Mouse (Mus musculus) C2C12 (cell line): ENCODE results near the gene Ncf4. TPM values are rescaled to one million over a fixed set of nuclear protein-coding genes. Genes with fewer than 3 reads are reported as not detected.
A peak's percentile ranks its signal among the peaks of the same experiment; 100 is the strongest.

ENCODE experiments used
- H3K27me3 ChIP-seq: one replicate; pipeline ENCODE4 v1.6.1; 2011; ENCODE audit not compliant: control insufficient read depth, insufficient read depth, insufficient read length
- H3K36me3 ChIP-seq: one replicate; pipeline ENCODE4 v1.6.1; 2011; ENCODE audit not compliant: control insufficient read depth, insufficient read depth
- H3K4me3 ChIP-seq: one replicate; pipeline ENCODE4 v1.5.1; 2011; ENCODE audit warnings: mild to moderate bottlenecking, control low read depth; ENCODE audit not compliant: poor library complexity, insufficient read depth, severe bottlenecking
- H3K79me2 ChIP-seq: one replicate; pipeline ENCODE4 v1.6.1; 2011; ENCODE audit not compliant: control insufficient read depth, insufficient read depth
- H3K79me3 ChIP-seq: one replicate; pipeline ENCODE4 v1.6.1; 2011; ENCODE audit warnings: low read depth, control low read depth
- H3ac ChIP-seq: one replicate; pipeline ENCODE3; 2011; ENCODE audit warnings: low read depth; ENCODE audit not compliant: control insufficient read depth, insufficient read length
- CEBPB ChIP-seq: IDR thresholded peaks from one replicate; pipeline ENCODE4 v1.6.1; 2011; ENCODE audit warnings: low read depth, mild to moderate bottlenecking, control low read depth, moderate library complexity
- CTCF ChIP-seq: IDR thresholded peaks from one replicate; pipeline ENCODE4 v1.5.1; 2011; ENCODE audit not compliant: control insufficient read depth, insufficient read depth, insufficient read length
- FOSL1 ChIP-seq: IDR thresholded peaks from one replicate; pipeline ENCODE4 v1.8.0; 2011; ENCODE audit warnings: mild to moderate bottlenecking, low read length; ENCODE audit not compliant: poor library complexity, insufficient read depth, severe bottlenecking
- MAX ChIP-seq: IDR thresholded peaks from one replicate; pipeline ENCODE4 v1.6.1; 2011; ENCODE audit warnings: mild to moderate bottlenecking, control low read depth
- MYOD1 ChIP-seq: IDR thresholded peaks from one replicate; pipeline ENCODE4 v1.6.1; 2011; ENCODE audit warnings: low read depth; ENCODE audit not compliant: control insufficient read depth, insufficient read length
- MYOG ChIP-seq: IDR thresholded peaks from one replicate; pipeline ENCODE4 v1.6.1; 2011; ENCODE audit not compliant: control insufficient read depth, insufficient read length; ENCODE audit errors: extremely low read depth
- USF1 ChIP-seq: IDR thresholded peaks from one replicate; pipeline ENCODE4 v1.6.1; 2011; ENCODE audit warnings: low read depth, mild to moderate bottlenecking, control low read depth, moderate library complexity
- polyA plus RNA-seq: library from polyadenylated mRNA; unstranded; fragments of >200 nt; fragmentation: generic; extraction: Trizol; gene quantifications from one replicate; pipeline ENCODE4 v1.2.1, GENCODE M21; 2012; ENCODE audit warnings: missing spikeins

The Ncf4 gene
- polyA plus RNA-seq, 1 experiment: 0.67 TPM

GRCm38 (mm10) chr15:78239453-78239852 lies 5.1 kb upstream of the Ncf4 start:
- peak; percentile 91 for TF ChIP-seq CTCF
- no peak for TF ChIP-seq MYOD1
- TF ChIP-seq MAX: no peak
- no peak for TF ChIP-seq FOSL1
- H3K4me3 ChIP-seq: no peak overlapping the region
- H3ac ChIP-seq: no peak overlapping the region
- no peaks in the 10 kb centered on the region for H3K79me3 ChIP-seq
- peaks cover 68% of the 10 kb centered on the region for H3K27me3 ChIP-seq
- no peaks in the 10 kb centered on the region for H3K79me2 ChIP-seq
- no peaks in the 10 kb centered on the region for H3K36me3 ChIP-seq

- no peak overlapping the region for H3K4me3 ChIP-seq
- no peaks in the 10 kb centered on the region for H3K36me3 ChIP-seq
- no peaks in the 10 kb centered on the region for H3K79me3 ChIP-seq
- TF ChIP-seq MYOG (no peak), USF1 (no peak), CTCF (no peak), MAX (no peak), MYOD1 (no peak), FOSL1 (no peak), CEBPB (no peak)
- H3K27me3 ChIP-seq: peaks cover 74% of the 10 kb centered on the region
- H3K79me2 ChIP-seq: no peaks in the 10 kb centered on the region
- no peak overlapping the region for H3ac ChIP-seq
Measured at GRCm38 (mm10) chr15:78239956-78240617, 4.5 kb upstream of the Ncf4 start.

- H3K36me3 ChIP-seq: no peaks in the 10 kb centered on the region
- no peaks in the 10 kb centered on the region for H3K79me2 ChIP-seq
- H3K79me3 ChIP-seq: no peaks in the 10 kb centered on the region
- no peak overlapping the region for H3ac ChIP-seq
- no peak for TF ChIP-seq CTCF
- no peak for TF ChIP-seq MAX
- TF ChIP-seq CEBPB: no peak
- TF ChIP-seq USF1: no peak
- TF ChIP-seq FOSL1: no peak
- peaks cover 77% of the 10 kb centered on the region for H3K27me3 ChIP-seq
- H3K4me3 ChIP-seq: no peak overlapping the region
Measured at GRCm38 (mm10) chr15:78241335-78241734, 3.3 kb upstream of the Ncf4 start.

GRCm38 (mm10) chr15:78243061-78243460 lies 1.5 kb upstream of the Ncf4 start:
- TF ChIP-seq MAX: no peak
- no peak for TF ChIP-seq MYOG
- TF ChIP-seq MYOD1: no peak
- peak; percentile 32 for TF ChIP-seq USF1
- Histone ChIP-seq H3K27me3 (peaks cover 81% of the 10 kb centered on the region), H3K36me3 (no peaks in the 10 kb centered on the region), H3ac (no peak overlapping the region), H3K79me2 (no peaks in the 10 kb centered on the region), H3K79me3 (no peaks in the 10 kb centered on the region), H3K4me3 (no peak overlapping the region)

- TF ChIP-seq USF1: no peak
- TF ChIP-seq FOSL1: no peak
- no peak for TF ChIP-seq CEBPB
- TF ChIP-seq MAX: no peak
- TF ChIP-seq MYOG: no peak
- TF ChIP-seq CTCF: no peak
- Histone ChIP-seq H3ac (no peak overlapping the region), H3K36me3 (no peaks in the 10 kb centered on the region), H3K27me3 (peaks cover 82% of the 10 kb centered on the region), H3K79me3 (no peaks in the 10 kb centered on the region), H3K4me3 (no peak overlapping the region), H3K79me2 (no peaks in the 10 kb centered on the region)
Measured at GRCm38 (mm10) chr15:78243774-78244173, 827 bp upstream of the Ncf4 start.

- no peak for TF ChIP-seq MYOD1
- TF ChIP-seq FOSL1: no peak
- TF ChIP-seq MYOG: no peak
- no peak for TF ChIP-seq CTCF
- no peak for TF ChIP-seq CEBPB
- TF ChIP-seq USF1: no peak
- no peak for TF ChIP-seq MAX
- H3K36me3 ChIP-seq: no peaks in the 10 kb centered on the region
- no peaks in the 10 kb centered on the region for H3K79me3 ChIP-seq
- H3K27me3 ChIP-seq: peaks cover 92% of the 10 kb centered on the region
- H3ac ChIP-seq: no peak overlapping the region
- H3K79me2 ChIP-seq: no peaks in the 10 kb centered on the region
- H3K4me3 ChIP-seq: no peak overlapping the region
Measured at GRCm38 (mm10) chr15:78246143-78247116, 1.8 kb downstream of the Ncf4 start.
